Comparison of ENCODE assay signal across 16 mouse cellular contexts in the genomic region with DNA sequence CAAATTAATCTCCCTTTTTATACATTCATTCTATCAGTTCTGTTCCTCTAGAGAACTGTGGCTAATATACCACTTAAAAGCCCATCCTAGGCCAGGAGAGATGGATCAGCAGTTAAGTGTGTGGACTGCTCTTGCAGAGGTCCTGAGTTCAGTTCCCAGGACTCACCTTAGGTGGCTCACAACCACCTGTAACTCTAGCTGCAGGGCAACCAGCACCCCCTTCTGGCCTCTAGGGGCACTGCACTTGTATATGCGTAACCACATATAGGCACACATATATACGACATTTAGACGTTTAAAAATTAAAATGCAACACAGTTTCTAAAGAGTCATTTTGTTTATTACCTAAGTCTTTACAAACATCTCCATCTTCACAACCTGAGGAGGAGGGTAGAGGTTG.
A peak's percentile ranks its signal among the peaks of the same experiment; 100 is the strongest.
DNase-seq lines count a peak whose midpoint lies in the region; ATAC-seq and TF ChIP-seq lines count a peak whose summit lies in the region.
"Had no signal": no experiment of that assay in that cellular context is flagged by ENCODE, and none has a peak within 500 bp of the region (broad histone marks: within the 10 kb centered on the region; RNA-seq: fewer than 3 reads in every experiment).

No protein-coding gene starts in this region.

- H3K9ac ChIP-seq in forebrain, postnatal 0 days = no peak overlapping the region
- no peak overlapping the region for H3K9ac ChIP-seq in forebrain, embryonic 14.5 days (ENCODE audit: low read length)
- no peak overlapping the region for H3K9ac ChIP-seq in ES-E14 (ENCODE audit: insufficient read depth, low read depth, low read length, poor library complexity, severe bottlenecking)
- no peak overlapping the region for H3K9ac ChIP-seq in liver, embryonic 14.5 days (replicated peaks)
- H3K9ac ChIP-seq: forebrain, embryonic 12.5 days; midbrain, embryonic 13.5 days had no signal

- TF ChIP-seq CTCF in forebrain, postnatal 0 days (IDR thresholded peaks at IDR 0.05; ENCODE audit: low read depth) = peak; percentile 44
- 0 out of 2 replicates have a peak, but pooled peaks have one; percentile 22 for TF ChIP-seq CTCF in lung, adult 2 months (IDR thresholded peaks at IDR 0.05; ENCODE audit: insufficient read depth, low read length)
- peak; percentile 78 for TF ChIP-seq CTCF in liver, embryonic 14.5 days (IDR thresholded peaks at IDR 0.05; ENCODE audit: low read depth)

- WGBS in forebrain, postnatal 0 days = 86% methylated on average over 3 of the region's 3 CpGs
- 88% methylated on average over 3 of the region's 3 CpGs for WGBS in forebrain, embryonic 14.5 days
- WGBS in lung, adult 2 months = 92% methylated on average over 3 of the region's 3 CpGs
- 78% methylated on average over 3 of the region's 3 CpGs for WGBS in liver, embryonic 14.5 days (ENCODE audit: insufficient replicate concordance)

- DNase-seq in forebrain, postnatal 0 days = no peak
- no peak for DNase-seq in forebrain, embryonic 14.5 days (ENCODE audit: low spot score)
- no peak for DNase-seq in lung, adult 2 months
- DNase-seq in lung, adult 18-20 months = no peak
- DNase-seq in ES-E14 (ENCODE audit: low read depth, low spot score) = peak; percentile 54
- no peak for DNase-seq in liver, embryonic 14.5 days (ENCODE audit: low read depth in 3 of 3, low spot score in 3 of 3)
- no peak for DNase-seq in gastrocnemius, postnatal 4 days (ENCODE audit: low spot score in 2 of 2)
- DNase-seq in heart, postnatal 10 days = no peak
- DNase-seq: adrenal gland, postnatal 10 days; cerebellum, adult 9-10 months; gastrocnemius, postnatal 36 days; right cerebral cortex, postnatal 14 days had no signal

- in situ Hi-C loops in ES-E14 (cut with MboI; ENCODE audit: low sequenced_read_pairs in 2 of 2, unreplicated experiment in 2 of 2) = no loop called here

- H3K27ac ChIP-seq in forebrain, postnatal 0 days (ENCODE audit: low read depth, low read length) = no peak overlapping the region
- no peak overlapping the region for H3K27ac ChIP-seq in forebrain, embryonic 14.5 days (ENCODE audit: low read depth, low read length)
- H3K27ac ChIP-seq in ES-E14 (ENCODE audit: insufficient read depth, low read depth, low read length, poor library complexity, severe bottlenecking) = no peak overlapping the region
- no peak overlapping the region for H3K27ac ChIP-seq in liver, embryonic 14.5 days
- H3K27ac ChIP-seq: embryonic facial prominence, embryonic 10.5 days had no signal

- H3K4me2 ChIP-seq in forebrain, postnatal 0 days (ENCODE audit: low read depth) = no peak overlapping the region
- no peak overlapping the region for H3K4me2 ChIP-seq in forebrain, embryonic 14.5 days (ENCODE audit: low read length)
- no peak overlapping the region for H3K4me2 ChIP-seq in liver, embryonic 14.5 days (ENCODE audit: low read depth)
- H3K4me2 ChIP-seq: forebrain, embryonic 12.5 days; midbrain, embryonic 13.5 days had no signal

- H3K4me3 ChIP-seq in forebrain, postnatal 0 days (ENCODE audit: low read depth, low read length) = no peak overlapping the region
- H3K4me3 ChIP-seq in forebrain, embryonic 14.5 days (ENCODE audit: low read depth, low read length) = no peak overlapping the region
- no peak overlapping the region for H3K4me3 ChIP-seq in lung, adult 2 months (replicated peaks; ENCODE audit: extremely low read depth, low read depth, low read length)
- no peak overlapping the region for H3K4me3 ChIP-seq in ES-E14 (ENCODE audit: insufficient read depth in 1 of 2, low read depth in 1 of 2, low read length in 2 of 2, poor library complexity in 1 of 2, severe bottlenecking in 1 of 2)
- no peak overlapping the region for H3K4me3 ChIP-seq in liver, embryonic 14.5 days (ENCODE audit: insufficient read depth in 1 of 2, low read depth in 2 of 2, low read length in 2 of 2)
- H3K4me3 ChIP-seq: embryonic facial prominence, embryonic 10.5 days; forebrain, embryonic 12.5 days; midbrain, embryonic 13.5 days had no signal

- intact Hi-C loops in heart, postnatal 10 days (cut with DNase I) = no loop called here

- no peak for TF ChIP-seq POLR2A in lung, adult 2 months (IDR thresholded peaks at IDR 0.05; ENCODE audit: borderline replicate concordance, extremely low read depth, low read depth, low read length)

- no peak for ATAC-seq in forebrain, postnatal 0 days
- ATAC-seq in forebrain, embryonic 14.5 days = no peak
- ATAC-seq in liver, embryonic 14.5 days (ENCODE audit: insufficient read depth) = no peak
- ATAC-seq: intestine, embryonic 16.5 days had no signal

- H3K4me1 ChIP-seq in forebrain, postnatal 0 days (ENCODE audit: insufficient read depth) = 0 out of 2 replicates have a peak, but pooled peaks cover 8% of the 10 kb centered on the region
- peaks cover 11% of the 10 kb centered on the region for H3K4me1 ChIP-seq in forebrain, embryonic 14.5 days (ENCODE audit: control insufficient read depth, insufficient read depth, low read length)
- no peaks in the 10 kb centered on the region for H3K4me1 ChIP-seq in lung, adult 2 months (ENCODE audit: control insufficient read depth, insufficient read depth, low read length)
- H3K4me1 ChIP-seq in ES-E14 (ENCODE audit: control insufficient read depth in 2 of 2, insufficient read depth in 2 of 2, low read length in 2 of 2, poor library complexity in 1 of 2) = no peaks in the 10 kb centered on the region
- no peaks in the 10 kb centered on the region for H3K4me1 ChIP-seq in liver, embryonic 14.5 days (replicated peaks; ENCODE audit: control insufficient read depth in 2 of 2, insufficient read depth in 2 of 2, low read length in 1 of 2)
- H3K4me1 ChIP-seq: embryonic facial prominence, embryonic 10.5 days had no signal

- H3K27me3 ChIP-seq in forebrain, postnatal 0 days (ENCODE audit: insufficient read depth, low read length) = no peaks in the 10 kb centered on the region
- no peaks in the 10 kb centered on the region for H3K27me3 ChIP-seq in forebrain, embryonic 14.5 days (replicated peaks; ENCODE audit: control insufficient read depth, insufficient read depth, low read length)
- H3K27me3 ChIP-seq in liver, embryonic 14.5 days (ENCODE audit: control insufficient read depth, insufficient read depth, low read length) = no peaks in the 10 kb centered on the region
- H3K27me3 ChIP-seq: midbrain, embryonic 13.5 days had no signal

- no peak for TF ChIP-seq EP300 in liver, embryonic 14.5 days (IDR thresholded peaks at IDR 0.05; ENCODE audit: low read depth)

- no peaks in the 10 kb centered on the region for H3K36me3 ChIP-seq in forebrain, postnatal 0 days (ENCODE audit: insufficient read depth)
- H3K36me3 ChIP-seq in forebrain, embryonic 14.5 days (ENCODE audit: control insufficient read depth, insufficient read depth, low read length) = no peaks in the 10 kb centered on the region
- no peaks in the 10 kb centered on the region for H3K36me3 ChIP-seq in ES-E14 (ENCODE audit: control insufficient read depth, insufficient read depth, low read length, poor library complexity, severe bottlenecking)
- no peaks in the 10 kb centered on the region for H3K36me3 ChIP-seq in liver, embryonic 14.5 days (replicated peaks; ENCODE audit: control insufficient read depth, insufficient read depth, low read depth)
- H3K36me3 ChIP-seq: embryonic facial prominence, embryonic 10.5 days; forebrain, embryonic 12.5 days; midbrain, embryonic 13.5 days had no signal

- no peaks in the 10 kb centered on the region for H3K9me3 ChIP-seq in forebrain, postnatal 0 days (ENCODE audit: low read length)
- no peaks in the 10 kb centered on the region for H3K9me3 ChIP-seq in forebrain, embryonic 14.5 days (replicated peaks; ENCODE audit: control insufficient read depth, low read length)
- H3K9me3 ChIP-seq in ES-E14 (ENCODE audit: control insufficient read depth, insufficient read depth, low read depth, low read length) = no peaks in the 10 kb centered on the region
- H3K9me3 ChIP-seq in liver, embryonic 14.5 days (ENCODE audit: control insufficient read depth, low read length) = no peaks in the 10 kb centered on the region
- H3K9me3 ChIP-seq: embryonic facial prominence, embryonic 10.5 days; forebrain, embryonic 12.5 days; midbrain, embryonic 13.5 days had no signal

TF ChIP-seq in ES-E14, 5 proteins besides CTCF, POLR2A, EP300 and RAD21:
- TF ChIP-seq ZC3H11A (IDR thresholded peaks at IDR 0.05; ENCODE audit: borderline replicate concordance, low read depth, low read length) = no peak; the same call in 1 of the 2 replicates
- no peak for TF ChIP-seq MAFK (IDR thresholded peaks at IDR 0.05; ENCODE audit: insufficient read depth, low read depth, low read length)
- no peak for TF ChIP-seq HCFC1 (IDR thresholded peaks at IDR 0.05; ENCODE audit: borderline replicate concordance, insufficient read depth, low read length)
- TF ChIP-seq CHD2 (IDR thresholded peaks at IDR 0.05; ENCODE audit: low read depth, low read length) = no peak
- no peak for TF ChIP-seq ZNF384 (IDR thresholded peaks at IDR 0.05; ENCODE audit: low read depth, low read length)
TF ChIP-seq in ES-E14: peak in this region for 0.

Comparison
In these comparisons a context has a peak if more than half of its experiments do, and no peak if none do; other contexts are left out.
1. CTCF ChIP-seq: peak in every context shown above with its lines; median percentile 78 in liver, embryonic 14.5 days; 44 in forebrain, postnatal 0 days; 22 in lung, adult 2 months.